In genomic region chr2:122631226-122631801, GRCm38 (mm10) we compare ENCODE assay signal across 8 mouse cellular contexts. TPM values are rescaled to one million over a fixed set of nuclear protein-coding genes. Genes with fewer than 3 reads are reported as not detected.
DNase-seq lines count a peak whose midpoint lies in the region; ATAC-seq and TF ChIP-seq lines count a peak whose summit lies in the region.

No protein-coding gene starts in this region.

- peaks cover 12% of the 10 kb centered on the region for H3K36me3 ChIP-seq in forebrain, embryonic 15.5 days
- H3K36me3 ChIP-seq in hindbrain, embryonic 15.5 days = peaks cover 13% of the 10 kb centered on the region
- H3K36me3 ChIP-seq in liver, embryonic 11.5 days (ENCODE audit: control insufficient read depth, insufficient read depth, low read length) = 0 out of 2 replicates have a peak, but pooled peaks cover 4% of the 10 kb centered on the region
- H3K36me3 ChIP-seq in myocyte (ENCODE audit: control insufficient read depth, insufficient read depth) = peaks cover 5% of the 10 kb centered on the region

- H3K4me3 ChIP-seq in forebrain, embryonic 15.5 days = peak overlapping the region; percentile 84
- peak overlapping the region; percentile 85 for H3K4me3 ChIP-seq in hindbrain, embryonic 15.5 days
- peak overlapping the region; percentile 82 for H3K4me3 ChIP-seq in liver, embryonic 11.5 days (ENCODE audit: low read depth, low read length)
- peak overlapping the region; percentile 40 for H3K4me3 ChIP-seq in myocyte

- ATAC-seq in forebrain, embryonic 15.5 days (replicated peaks) = peak; percentile 12
- peak; percentile 43 for ATAC-seq in hindbrain, embryonic 15.5 days (ENCODE audit: low FRiP score, low read depth)
- peak; percentile 60 for ATAC-seq in liver, embryonic 11.5 days (replicated peaks; ENCODE audit: low FRiP score)

- H3ac ChIP-seq in myocyte (ENCODE audit: control insufficient read depth, insufficient read length) = peak overlapping the region; percentile 77

- H3K9ac ChIP-seq in forebrain, embryonic 15.5 days (replicated peaks) = peak overlapping the region; percentile 80
- peak overlapping the region; percentile 89 for H3K9ac ChIP-seq in hindbrain, embryonic 15.5 days
- H3K9ac ChIP-seq in liver, embryonic 11.5 days (ENCODE audit: low read depth, low read length) = peak overlapping the region; percentile 89

- H3K79me2 ChIP-seq in myocyte (ENCODE audit: control insufficient read depth, insufficient read depth) = peaks cover 11% of the 10 kb centered on the region

- peak overlapping the region; percentile 77; the same call in 1 of the 2 replicates for H3K27ac ChIP-seq in forebrain, embryonic 15.5 days (replicated peaks)
- H3K27ac ChIP-seq in hindbrain, embryonic 15.5 days (replicated peaks) = peak overlapping the region; percentile 85
- H3K27ac ChIP-seq in liver, embryonic 11.5 days (ENCODE audit: low read depth, low read length) = peak overlapping the region; percentile 77; the same call in 1 of the 2 replicates

- peaks cover 19% of the 10 kb centered on the region for H3K4me1 ChIP-seq in forebrain, embryonic 15.5 days
- peaks cover 19% of the 10 kb centered on the region for H3K4me1 ChIP-seq in hindbrain, embryonic 15.5 days (replicated peaks)
- H3K4me1 ChIP-seq in liver, embryonic 11.5 days (replicated peaks; ENCODE audit: control insufficient read depth, insufficient read depth, low read length) = peaks cover 5% of the 10 kb centered on the region

- peak overlapping the region; percentile 98 for H3K4me2 ChIP-seq in forebrain, embryonic 15.5 days (replicated peaks)
- peak overlapping the region; percentile 91 for H3K4me2 ChIP-seq in hindbrain, embryonic 15.5 days
- peak overlapping the region; percentile 80 for H3K4me2 ChIP-seq in liver, embryonic 11.5 days
- H3K4me2 ChIP-seq in myocyte (ENCODE audit: low read depth) = peak overlapping the region; percentile 71

- DNase-seq in ovary, postnatal 36 days (ENCODE audit: low spot score) = peak; percentile 48
- DNase-seq in ovary, postnatal 10 days (ENCODE audit: low spot score) = no peak
- peak; percentile 33 for DNase-seq in cerebellum, adult 11 months
- peak; percentile 77 for DNase-seq in liver, embryonic 11.5 days (ENCODE audit: low spot score)
- DNase-seq in urinary bladder, postnatal 36 days (ENCODE audit: low spot score in 2 of 2) = peak; percentile 66 to 76

- no peak for TF ChIP-seq POLR2A in myocyte (IDR thresholded peaks at IDR 0.05; ENCODE audit: insufficient read length, low read depth)

- H3K9me3 ChIP-seq in forebrain, embryonic 15.5 days = no peaks in the 10 kb centered on the region
- no peaks in the 10 kb centered on the region for H3K9me3 ChIP-seq in hindbrain, embryonic 15.5 days
- H3K9me3 ChIP-seq in liver, embryonic 11.5 days (ENCODE audit: control insufficient read depth, low read length) = no peaks in the 10 kb centered on the region

- WGBS in forebrain, embryonic 15.5 days = under 1% methylated on average over 49 of the region's 53 CpGs
- under 1% methylated on average over 39 of the region's 53 CpGs for WGBS in hindbrain, embryonic 15.5 days
- WGBS in liver, embryonic 11.5 days = under 1% methylated on average over 53 of the region's 53 CpGs

- no peaks in the 10 kb centered on the region for H3K27me3 ChIP-seq in forebrain, embryonic 15.5 days
- no peaks in the 10 kb centered on the region; the same call in 1 of the 2 replicates for H3K27me3 ChIP-seq in hindbrain, embryonic 15.5 days
- no peaks in the 10 kb centered on the region for H3K27me3 ChIP-seq in liver, embryonic 11.5 days (replicated peaks; ENCODE audit: control insufficient read depth, insufficient read depth, low read length)
- no peaks in the 10 kb centered on the region for H3K27me3 ChIP-seq in myocyte (ENCODE audit: control insufficient read depth, insufficient read depth, insufficient read length)

TF ChIP-seq in myocyte, 11 proteins besides CTCF, POLR2A, EP300 and RAD21:
- TF ChIP-seq REST (IDR thresholded peaks at IDR 0.05; ENCODE audit: insufficient read depth, insufficient read length) (no peak), MYOG (IDR thresholded peaks at IDR 0.05; ENCODE audit: control insufficient read depth in 1 of 3, insufficient read depth in 1 of 3, insufficient read length in 2 of 3, low read depth in 2 of 3) (peak in 1 of 3 experiments; percentile 12)

RNA-seq across cellular contexts. Expression of gene AA467197, which starts 5.5 kb away (rescaled TPM):
- not detected in 2 replicates for polyA plus RNA-seq in forebrain, embryonic 15.5 days (2015; fragmentation: Nextera tagmentation; extraction: Ambion mirVana)
- polyA plus RNA-seq in hindbrain, embryonic 15.5 days (2015; fragmentation: Nextera tagmentation; extraction: Ambion mirVana) = 0.42 and 0.53 TPM in 2 replicates
- polyA plus RNA-seq in liver, embryonic 11.5 days (2014; fragmentation: Nextera tagmentation; extraction: Ambion mirVana) = not detected in 2 replicates
- 1.2 TPM for polyA plus RNA-seq in myocyte (2012; fragmentation: generic; extraction: Trizol)

RNA-seq across cellular contexts. Expression of gene Gatm, which starts 20.2 kb away (rescaled TPM):
- 22.8 and 24.2 TPM in 2 replicates for polyA plus RNA-seq in forebrain, embryonic 15.5 days (2015; fragmentation: Nextera tagmentation; extraction: Ambion mirVana)
- polyA plus RNA-seq in hindbrain, embryonic 15.5 days (2015; fragmentation: Nextera tagmentation; extraction: Ambion mirVana) = 42.2 and 46.9 TPM in 2 replicates
- 24.5 and 25.5 TPM in 2 replicates for polyA plus RNA-seq in liver, embryonic 11.5 days (2014; fragmentation: Nextera tagmentation; extraction: Ambion mirVana)
- 65.2 TPM for polyA plus RNA-seq in myocyte (2012; fragmentation: generic; extraction: Trizol)
